Mouse (Mus musculus) C2C12 (cell line): ENCODE measurements around the gene Gpr22. TPM values are rescaled to one million over a fixed set of nuclear protein-coding genes. Genes with fewer than 3 reads are reported as not detected.

Experiments
- H3K27me3 ChIP-seq: one replicate; pipeline ENCODE4 v1.6.1; 2011; ENCODE audit not compliant: control insufficient read depth, insufficient read depth, insufficient read length
- H3K36me3 ChIP-seq: one replicate; pipeline ENCODE4 v1.6.1; 2011; ENCODE audit not compliant: control insufficient read depth, insufficient read depth
- H3K4me3 ChIP-seq: one replicate; pipeline ENCODE4 v1.5.1; 2011; ENCODE audit warnings: mild to moderate bottlenecking, control low read depth; ENCODE audit not compliant: poor library complexity, insufficient read depth, severe bottlenecking
- H3K79me2 ChIP-seq: one replicate; pipeline ENCODE4 v1.6.1; 2011; ENCODE audit not compliant: control insufficient read depth, insufficient read depth
- H3K79me3 ChIP-seq: one replicate; pipeline ENCODE4 v1.6.1; 2011; ENCODE audit warnings: low read depth, control low read depth
- H3ac ChIP-seq: one replicate; pipeline ENCODE3; 2011; ENCODE audit warnings: low read depth; ENCODE audit not compliant: control insufficient read depth, insufficient read length
- CEBPB ChIP-seq: IDR thresholded peaks from one replicate; pipeline ENCODE4 v1.6.1; 2011; ENCODE audit warnings: low read depth, mild to moderate bottlenecking, control low read depth, moderate library complexity
- CTCF ChIP-seq: IDR thresholded peaks from one replicate; pipeline ENCODE4 v1.5.1; 2011; ENCODE audit not compliant: control insufficient read depth, insufficient read depth, insufficient read length
- FOSL1 ChIP-seq: IDR thresholded peaks from one replicate; pipeline ENCODE4 v1.8.0; 2011; ENCODE audit warnings: mild to moderate bottlenecking, low read length; ENCODE audit not compliant: poor library complexity, insufficient read depth, severe bottlenecking
- MAX ChIP-seq: IDR thresholded peaks from one replicate; pipeline ENCODE4 v1.6.1; 2011; ENCODE audit warnings: mild to moderate bottlenecking, control low read depth
- MYOD1 ChIP-seq: IDR thresholded peaks from one replicate; pipeline ENCODE4 v1.6.1; 2011; ENCODE audit warnings: low read depth; ENCODE audit not compliant: control insufficient read depth, insufficient read length
- MYOG ChIP-seq: IDR thresholded peaks from one replicate; pipeline ENCODE4 v1.6.1; 2011; ENCODE audit not compliant: control insufficient read depth, insufficient read length; ENCODE audit errors: extremely low read depth
- USF1 ChIP-seq: IDR thresholded peaks from one replicate; pipeline ENCODE4 v1.6.1; 2011; ENCODE audit warnings: low read depth, mild to moderate bottlenecking, control low read depth, moderate library complexity
- polyA plus RNA-seq: library from polyadenylated mRNA; unstranded; fragments of >200 nt; fragmentation: generic; extraction: Trizol; gene quantifications from one replicate; pipeline ENCODE4 v1.2.1, GENCODE M21; 2012; ENCODE audit warnings: missing spikeins

The Gpr22 gene
- polyA plus RNA-seq, 1 experiment, result 0.02 TPM

GRCm38 (mm10) chr12:31714070-31714469, 323 bp upstream of the Gpr22 start:
- H3K79me3 ChIP-seq, result no peaks in the 10 kb centered on the region
- H3K36me3 ChIP-seq, result no peaks in the 10 kb centered on the region
- TF ChIP-seq CTCF (no peak), MYOG (no peak), USF1 (no peak), CEBPB (no peak), MAX (no peak)
- H3K27me3 ChIP-seq, result no peaks in the 10 kb centered on the region
- no peak overlapping the region for H3K4me3 ChIP-seq
- no peaks in the 10 kb centered on the region for H3K79me2 ChIP-seq
- no peak overlapping the region for H3ac ChIP-seq

GRCm38 (mm10) chr12:31712727-31713126, 1.0 kb downstream of the Gpr22 start:
- no peak overlapping the region for H3ac ChIP-seq
- H3K79me3 ChIP-seq, result no peaks in the 10 kb centered on the region
- H3K4me3 ChIP-seq, result no peak overlapping the region
- H3K27me3 ChIP-seq, result no peaks in the 10 kb centered on the region
- H3K36me3 ChIP-seq, result no peaks in the 10 kb centered on the region
- TF ChIP-seq CTCF (no peak), MYOD1 (no peak), MYOG (no peak)
- H3K79me2 ChIP-seq, result no peaks in the 10 kb centered on the region

GRCm38 (mm10) chr12:31712233-31712632, 1.5 kb downstream of the Gpr22 start:
- no peaks in the 10 kb centered on the region for H3K27me3 ChIP-seq
- no peaks in the 10 kb centered on the region for H3K36me3 ChIP-seq
- no peaks in the 10 kb centered on the region for H3K79me3 ChIP-seq
- no peak overlapping the region for H3K4me3 ChIP-seq
- H3K79me2 ChIP-seq, result no peaks in the 10 kb centered on the region
- TF ChIP-seq CTCF (no peak), CEBPB (no peak), USF1 (no peak), MAX (no peak), MYOD1 (no peak), FOSL1 (no peak), MYOG (no peak)
- no peak overlapping the region for H3ac ChIP-seq

GRCm38 (mm10) chr12:31709665-31710064, 4.1 kb downstream of the Gpr22 start:
- H3K79me3 ChIP-seq, result no peaks in the 10 kb centered on the region
- no peak overlapping the region for H3ac ChIP-seq
- no peak for TF ChIP-seq MYOG
- TF ChIP-seq MAX, result no peak
- TF ChIP-seq CTCF, result no peak
- no peak for TF ChIP-seq USF1
- TF ChIP-seq FOSL1, result no peak
- TF ChIP-seq MYOD1, result no peak
- TF ChIP-seq CEBPB, result no peak
- no peaks in the 10 kb centered on the region for H3K27me3 ChIP-seq
- H3K79me2 ChIP-seq, result no peaks in the 10 kb centered on the region
- no peaks in the 10 kb centered on the region for H3K36me3 ChIP-seq
- H3K4me3 ChIP-seq, result no peak overlapping the region

GRCm38 (mm10) chr12:31707531-31707930, 6.2 kb downstream of the Gpr22 start:
- no peaks in the 10 kb centered on the region for H3K79me3 ChIP-seq
- TF ChIP-seq MYOG (no peak), CEBPB (no peak), FOSL1 (no peak), MYOD1 (no peak), USF1 (no peak), CTCF (no peak), MAX (no peak)
- H3ac ChIP-seq, result no peak overlapping the region
- no peaks in the 10 kb centered on the region for H3K27me3 ChIP-seq
- H3K4me3 ChIP-seq, result no peak overlapping the region
- H3K36me3 ChIP-seq, result no peaks in the 10 kb centered on the region
- H3K79me2 ChIP-seq, result no peaks in the 10 kb centered on the region

- Histone ChIP-seq H3K27me3 (no peaks in the 10 kb centered on the region), H3K4me3 (no peak overlapping the region), H3K79me3 (no peaks in the 10 kb centered on the region), H3K36me3 (no peaks in the 10 kb centered on the region), H3ac (no peak overlapping the region), H3K79me2 (no peaks in the 10 kb centered on the region)
- no peak for TF ChIP-seq MAX
- TF ChIP-seq CTCF, result no peak
- TF ChIP-seq USF1, result no peak
- TF ChIP-seq MYOD1, result no peak
- TF ChIP-seq CEBPB, result no peak
- TF ChIP-seq MYOG, result no peak
- TF ChIP-seq FOSL1, result no peak
Measured at GRCm38 (mm10) chr12:31706168-31706567, 7.6 kb downstream of the Gpr22 start.
